Mouse (Mus musculus): ENCODE results near the gene Uggt2.
A peak's percentile ranks its signal among the peaks of the same experiment; 100 is the strongest.

DNA sequence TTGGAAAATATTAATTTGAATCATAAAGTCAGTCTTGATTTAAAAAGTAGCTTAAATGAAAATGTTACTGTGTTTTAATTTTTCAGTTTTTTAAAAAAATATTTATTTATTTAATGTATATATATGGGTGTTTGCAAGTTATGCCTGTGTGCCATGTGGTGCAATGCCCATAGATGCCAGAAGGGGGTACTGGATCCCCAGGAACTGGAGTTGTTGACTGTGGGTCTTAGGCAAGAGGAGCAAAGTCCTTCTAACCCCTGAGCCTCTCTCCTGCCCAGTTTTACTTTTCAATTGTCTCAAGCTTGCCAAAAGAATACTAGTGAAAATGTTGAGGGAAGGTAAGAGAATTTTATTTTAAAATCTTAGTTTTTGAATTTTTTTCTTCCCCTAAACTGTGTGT, 95.9 kb downstream of the Uggt2 start:
- TF ChIP-seq CTCF (IDR thresholded peaks at IDR 0.05; ENCODE audit: low read depth) (peak; percentile 23; the same call in 1 of the 2 replicates), EP300 (IDR thresholded peaks at IDR 0.05; ENCODE audit: low read depth) (no peak)
